Mouse (Mus musculus) kidney, embryonic 15.5 days (tissue): ENCODE data around the gene AI597479. TPM values are rescaled to one million over a fixed set of nuclear protein-coding genes. Genes with fewer than 3 reads are reported as not detected.

Experiments used
- ATAC-seq: fragments of 200-750 bp; cut with Nextera tagmentation; replicated peaks from 2 replicates; pipeline ENCODE4 v1.8.0; 2017; ENCODE audit warnings: moderate TSS enrichment; ENCODE audit not compliant: low FRiP score
- H3K27ac ChIP-seq: fragments of 300-500 bp; sonication (generic); 2 replicates; pipeline ENCODE4 v1.5.1; 2015; ENCODE audit warnings: mild to moderate bottlenecking, inconsistent platforms
- H3K27me3 ChIP-seq: fragments of 300-500 bp; sonication (generic); 2 replicates; pipeline ENCODE4 v1.6.1; 2015; ENCODE audit warnings: inconsistent platforms
- H3K36me3 ChIP-seq: fragments of 300-500 bp; sonication (generic); 2 replicates; pipeline ENCODE4 v1.6.1; 2015; ENCODE audit warnings: inconsistent platforms
- H3K4me1 ChIP-seq: fragments of 300-500 bp; sonication (generic); 2 replicates; pipeline ENCODE4 v1.6.1; 2015; ENCODE audit warnings: inconsistent platforms
- H3K4me2 ChIP-seq: fragments of 300-500 bp; sonication (generic); 2 replicates; pipeline ENCODE4 v1.6.1; 2015; ENCODE audit warnings: moderate library complexity, mild to moderate bottlenecking, inconsistent platforms
- H3K4me3 ChIP-seq: fragments of 300-500 bp; sonication (generic); replicated peaks from 2 replicates; pipeline ENCODE4 v1.5.1; 2015; ENCODE audit warnings: mild to moderate bottlenecking, inconsistent platforms
- H3K9ac ChIP-seq: fragments of 300-500 bp; sonication (generic); 2 replicates; pipeline ENCODE4 v1.6.1; 2015; ENCODE audit warnings: mild to moderate bottlenecking, inconsistent platforms
- H3K9me3 ChIP-seq: fragments of 300-500 bp; sonication (generic); replicated peaks from 2 replicates; pipeline ENCODE4 v1.6.1; 2016; ENCODE audit warnings: inconsistent platforms
- WGBS: fragments of 180-500 bp; shearing (Covaris S2); methylation state at CpG from one replicate; pipeline ENCODE4 v1.1.7; 2015; ENCODE audit warnings: mixed read lengths; 5-methylcytosine and 5-hydroxymethylcytosine counted together
- polyA plus RNA-seq: library from polyadenylated mRNA; unstranded; fragments of >200 nt; fragmentation: Nextera tagmentation; extraction: Ambion mirVana; gene quantifications from 2 replicates; pipeline ENCODE4 v1.2.1, GENCODE M21; 2015

AI597479 gene
- polyA plus RNA-seq, 1 experiment from 2014 or later: 31.0 TPM

DNA sequence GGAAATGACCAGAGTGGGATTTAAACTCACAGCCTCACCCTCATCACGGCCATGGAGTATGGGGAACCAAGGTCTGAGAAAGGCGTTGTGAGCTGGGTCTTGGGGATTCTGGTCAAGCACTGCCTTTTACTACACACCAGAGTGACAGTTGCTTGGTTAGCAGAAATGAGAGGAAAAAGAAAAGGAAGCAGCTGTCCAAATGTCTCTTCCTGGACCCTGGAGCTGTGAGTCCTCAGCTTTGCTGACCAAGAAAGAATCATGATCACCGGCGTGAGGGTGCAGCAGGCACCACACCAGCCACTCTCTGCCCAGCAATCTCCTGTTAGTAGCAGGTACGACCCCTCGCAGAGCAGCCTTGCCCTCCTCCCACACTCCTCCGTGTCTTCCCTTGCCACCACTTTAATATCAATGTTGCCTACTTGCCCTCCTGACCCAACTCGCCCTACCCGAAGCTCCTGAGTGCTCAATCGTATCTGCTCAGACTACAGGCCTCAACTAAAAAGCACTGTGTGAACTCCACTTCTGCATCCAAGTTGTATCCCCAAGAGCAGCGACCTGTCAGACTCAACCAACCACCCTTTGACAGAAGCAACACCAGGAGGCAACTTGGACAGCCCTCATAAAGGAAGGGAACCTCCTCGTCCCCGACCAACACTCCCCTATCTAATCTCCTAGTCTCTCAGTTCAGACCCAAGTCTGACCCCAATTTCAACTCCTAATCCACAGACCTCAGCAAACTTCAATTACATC, 7.0 kb upstream of the AI597479 start:
- peak overlapping the region; percentile 88 for H3K4me2 ChIP-seq
- ATAC-seq: no peak
- no peaks in the 10 kb centered on the region for H3K9me3 ChIP-seq
- 35% methylated on average over 13 of the region's 13 CpGs for WGBS
- H3K27ac ChIP-seq: peak overlapping the region; percentile 83
- peaks cover 7% of the 10 kb centered on the region; the same call in 1 of the 2 replicates for H3K36me3 ChIP-seq
- H3K4me1 ChIP-seq: peaks cover 20% of the 10 kb centered on the region
- H3K4me3 ChIP-seq: peak overlapping the region; percentile 80
- H3K9ac ChIP-seq: peak overlapping the region; percentile 85; the same call in 1 of the 2 replicates
- no peaks in the 10 kb centered on the region for H3K27me3 ChIP-seq

DNA sequence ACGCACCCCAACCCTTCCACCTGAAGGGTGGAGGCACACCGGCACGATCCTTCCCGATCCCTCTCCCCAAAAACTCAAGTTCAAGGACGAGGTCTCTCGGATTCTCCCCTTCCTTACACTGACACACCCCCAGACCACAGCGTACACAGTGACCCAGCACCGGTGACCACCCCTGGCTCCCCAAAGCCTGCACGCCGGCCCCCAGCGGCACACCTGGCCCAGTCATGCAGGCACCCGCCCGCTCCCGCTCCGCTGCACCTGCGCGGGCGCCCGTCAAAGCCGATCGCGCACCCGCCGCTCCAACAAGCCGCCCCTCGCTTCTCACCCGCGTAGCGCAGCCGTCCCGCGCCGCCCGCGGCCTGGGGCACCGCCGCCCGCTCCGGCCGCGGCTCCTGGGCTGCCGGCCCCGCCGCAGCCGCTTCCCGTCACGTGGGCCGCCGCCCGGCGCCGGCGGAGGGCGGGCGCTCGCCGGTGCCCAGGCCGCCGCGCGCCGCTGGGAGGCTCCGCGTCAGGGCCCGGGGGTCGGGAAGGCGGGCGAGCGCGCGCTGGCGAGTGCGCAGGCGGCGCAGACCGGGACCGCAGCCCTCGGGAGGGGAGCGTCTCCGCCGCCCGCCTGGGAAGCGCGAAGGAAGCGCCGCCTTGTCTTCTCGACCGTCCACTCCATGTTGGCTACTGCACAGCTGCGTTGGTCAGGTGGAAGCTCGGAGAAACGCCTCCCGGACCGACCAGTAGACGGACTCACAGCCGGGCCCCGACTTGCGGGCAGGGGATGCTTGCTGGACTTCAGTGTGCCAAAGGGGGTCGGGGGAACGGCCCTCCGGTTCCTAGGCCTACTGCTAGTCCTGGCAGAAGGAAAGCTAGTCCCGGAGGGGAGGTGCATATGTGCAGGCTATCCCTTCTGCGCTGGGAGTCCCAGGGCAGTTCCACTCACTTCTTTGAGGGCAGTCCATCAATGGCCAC, 6.2 kb upstream of the AI597479 start:
- WGBS: under 1% methylated on average over 102 of the region's 102 CpGs

DNA sequence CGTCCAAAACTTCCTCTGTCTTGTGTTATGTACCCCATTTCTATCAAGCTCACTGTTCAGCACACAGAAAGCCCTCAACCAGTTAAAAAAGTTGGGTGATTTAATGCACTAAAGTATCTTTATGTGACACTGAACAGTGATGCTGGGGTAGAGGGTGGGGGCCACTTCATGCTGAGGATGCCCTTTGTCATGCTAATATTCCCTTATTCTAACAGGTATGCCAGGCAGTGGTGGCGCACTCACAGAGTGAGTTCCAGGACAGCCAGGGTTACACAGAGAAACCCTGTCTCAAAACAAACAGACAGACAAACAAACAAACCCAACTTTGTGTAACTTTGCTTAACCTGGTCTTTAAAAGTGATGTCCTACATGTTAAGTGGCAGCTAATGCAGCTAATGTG, 4.3 kb upstream of the AI597479 start:
- Histone ChIP-seq H3K27me3 (no peaks in the 10 kb centered on the region), H3K27ac (no peak overlapping the region), H3K4me2 (no peak overlapping the region), H3K4me1 (peaks cover 23% of the 10 kb centered on the region), H3K9me3 (no peaks in the 10 kb centered on the region), H3K9ac (no peak overlapping the region), H3K4me3 (no peak overlapping the region), H3K36me3 (peaks cover 7% of the 10 kb centered on the region; the same call in 1 of the 2 replicates)
- ATAC-seq: no peak
- WGBS: 88% methylated on average over 2 of the region's 2 CpGs

More for the DNA sequence above, 6.2 kb upstream of the AI597479 start:
- Histone ChIP-seq H3K4me3 (peak overlapping the region; percentile 80), H3K27me3 (no peaks in the 10 kb centered on the region), H3K27ac (peak overlapping the region; percentile 83), H3K4me1 (peaks cover 21% of the 10 kb centered on the region), H3K9me3 (no peaks in the 10 kb centered on the region), H3K9ac (peak overlapping the region; percentile 85), H3K36me3 (peaks cover 7% of the 10 kb centered on the region; the same call in 1 of the 2 replicates), H3K4me2 (peak overlapping the region; percentile 88)
- peak; percentile 91 for ATAC-seq

DNA sequence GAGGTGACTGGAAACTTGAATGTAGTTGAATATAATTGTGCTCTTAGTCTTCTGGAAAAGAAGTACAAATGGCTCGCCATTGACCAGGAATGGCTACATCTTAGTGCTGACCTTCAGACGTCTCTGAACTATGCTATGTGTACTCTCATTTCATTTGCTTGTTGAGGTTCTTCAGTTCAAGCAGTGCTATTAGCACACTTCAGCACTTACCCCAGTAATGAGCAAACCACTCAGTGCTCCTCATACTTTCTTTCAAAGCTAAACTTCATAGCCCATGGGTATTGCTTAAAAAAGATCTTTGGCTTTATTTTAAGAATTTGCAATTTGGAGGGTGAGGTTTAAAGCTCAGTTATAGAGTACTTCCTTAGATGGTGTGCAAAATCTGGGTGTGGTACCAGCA, 10.2 kb downstream of the AI597479 start:
- no peaks in the 10 kb centered on the region for H3K27me3 ChIP-seq
- peaks cover 6% of the 10 kb centered on the region; the same call in 1 of the 2 replicates for H3K9me3 ChIP-seq
- H3K4me1 ChIP-seq: no peaks in the 10 kb centered on the region
- peaks cover 80% of the 10 kb centered on the region for H3K36me3 ChIP-seq
- ATAC-seq: no peak
- no peak overlapping the region for H3K4me2 ChIP-seq
- no peak overlapping the region for H3K4me3 ChIP-seq
- no peak overlapping the region for H3K27ac ChIP-seq
- H3K9ac ChIP-seq: no peak overlapping the region
- 83% methylated on average over 2 of the region's 2 CpGs for WGBS

DNA sequence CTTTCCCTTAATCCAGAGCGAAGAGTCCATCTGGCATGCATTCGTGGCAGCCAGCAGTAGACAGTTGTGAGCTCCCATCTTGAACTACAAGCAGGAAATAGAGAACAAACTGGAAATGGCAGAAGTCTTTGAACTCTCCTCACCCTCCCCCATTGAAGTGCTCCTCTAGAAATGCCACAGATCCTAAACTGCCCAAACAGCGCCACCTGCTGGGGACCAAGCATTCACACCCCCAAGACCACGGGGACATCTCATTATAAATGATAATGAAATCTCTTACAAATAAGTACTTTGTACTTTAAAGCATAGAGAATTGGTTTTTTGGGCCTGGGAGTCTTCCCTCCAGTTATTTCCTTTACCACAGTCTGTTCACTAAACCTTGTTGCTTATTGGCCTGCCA, 12.0 kb downstream of the AI597479 start:
- Histone ChIP-seq H3K36me3 (peaks cover 88% of the 10 kb centered on the region), H3K4me2 (no peak overlapping the region), H3K4me1 (no peaks in the 10 kb centered on the region), H3K27me3 (no peaks in the 10 kb centered on the region), H3K9ac (no peak overlapping the region), H3K4me3 (no peak overlapping the region), H3K9me3 (peaks cover 1% of the 10 kb centered on the region; the same call in 1 of the 2 replicates), H3K27ac (no peak overlapping the region)
- no peak for ATAC-seq
- WGBS: 61% methylated on average over 4 of the region's 4 CpGs

DNA sequence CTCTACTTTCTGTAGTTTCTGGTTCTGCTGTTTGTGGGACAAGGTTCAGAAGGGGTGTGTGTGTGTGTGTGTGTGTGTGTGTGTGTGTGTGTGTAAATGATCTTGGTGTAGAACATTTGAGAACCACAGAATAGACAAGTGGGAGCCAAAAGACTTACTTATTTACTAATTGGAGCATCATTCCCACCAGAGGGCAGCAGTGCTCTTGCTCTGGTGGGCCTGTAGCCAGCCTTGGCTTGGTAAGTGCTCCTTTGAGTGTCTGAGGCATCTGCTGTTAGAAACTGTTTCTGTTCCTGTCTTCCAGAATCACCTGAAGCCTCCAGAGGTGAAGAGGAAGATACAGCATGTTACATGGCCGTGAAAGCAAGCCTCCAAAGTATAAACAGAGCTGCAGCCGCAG, 14.4 kb downstream of the AI597479 start:
- Histone ChIP-seq H3K27me3 (no peaks in the 10 kb centered on the region), H3K4me3 (no peak overlapping the region), H3K9me3 (no peaks in the 10 kb centered on the region), H3K9ac (no peak overlapping the region), H3K36me3 (peaks cover 87% of the 10 kb centered on the region), H3K4me2 (no peak overlapping the region), H3K27ac (no peak overlapping the region), H3K4me1 (no peaks in the 10 kb centered on the region)
- WGBS: 84% methylated on average over 2 of the region's 2 CpGs
- ATAC-seq: no peak

DNA sequence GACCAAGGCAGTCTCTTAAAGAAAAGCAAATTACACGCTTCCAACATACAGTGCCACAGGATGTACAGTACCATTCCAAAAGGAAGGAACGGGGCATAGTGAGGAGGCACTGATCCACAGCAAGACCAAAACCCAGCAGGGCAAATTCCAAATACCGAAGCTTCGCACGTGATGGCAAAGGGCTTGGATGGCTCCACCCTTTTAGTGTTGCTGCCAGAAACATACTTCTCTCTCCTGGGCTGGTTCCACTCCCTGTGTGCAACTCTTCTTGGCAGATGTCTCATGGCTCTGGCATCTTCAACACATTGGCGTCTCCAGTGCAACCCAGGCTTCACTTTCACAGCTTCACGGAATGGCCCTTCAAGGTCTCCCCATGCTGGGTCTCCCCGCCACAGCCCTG, 18.9 kb downstream of the AI597479 start:
- ATAC-seq: no peak
- H3K27me3 ChIP-seq: no peaks in the 10 kb centered on the region
- H3K4me3 ChIP-seq: no peak overlapping the region
- H3K4me1 ChIP-seq: no peaks in the 10 kb centered on the region
- no peak overlapping the region for H3K27ac ChIP-seq
- H3K4me2 ChIP-seq: no peak overlapping the region
- no peaks in the 10 kb centered on the region for H3K9me3 ChIP-seq
- no peak overlapping the region for H3K9ac ChIP-seq
- 97% methylated on average over 8 of the region's 8 CpGs for WGBS
- peaks cover 78% of the 10 kb centered on the region for H3K36me3 ChIP-seq

DNA sequence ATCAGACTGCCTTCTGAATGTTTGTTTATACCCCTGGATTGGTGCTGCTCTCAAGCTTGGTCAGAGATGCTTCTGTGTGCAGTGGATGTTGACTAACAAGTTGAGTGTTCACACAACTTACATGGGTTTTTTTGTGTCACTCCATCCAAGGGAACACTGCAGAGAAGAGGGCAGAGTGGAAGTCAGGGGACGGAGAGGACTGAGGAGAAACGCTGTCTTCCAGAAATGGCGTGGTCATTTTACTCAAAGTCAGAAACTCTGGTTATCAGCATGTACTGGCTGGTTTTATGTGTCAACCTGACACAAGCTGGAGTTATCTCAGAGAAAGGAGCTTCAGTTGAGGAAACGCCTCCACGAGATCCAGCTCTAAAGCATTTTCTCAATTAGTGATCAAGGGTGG, 22.4 kb downstream of the AI597479 start:
- no peak for ATAC-seq
- Histone ChIP-seq H3K9ac (no peak overlapping the region), H3K27me3 (no peaks in the 10 kb centered on the region), H3K4me2 (no peak overlapping the region), H3K4me3 (no peak overlapping the region), H3K9me3 (no peaks in the 10 kb centered on the region), H3K4me1 (no peaks in the 10 kb centered on the region), H3K36me3 (peaks cover 76% of the 10 kb centered on the region), H3K27ac (no peak overlapping the region)
- WGBS: 96% methylated on average over 5 of the region's 5 CpGs

DNA sequence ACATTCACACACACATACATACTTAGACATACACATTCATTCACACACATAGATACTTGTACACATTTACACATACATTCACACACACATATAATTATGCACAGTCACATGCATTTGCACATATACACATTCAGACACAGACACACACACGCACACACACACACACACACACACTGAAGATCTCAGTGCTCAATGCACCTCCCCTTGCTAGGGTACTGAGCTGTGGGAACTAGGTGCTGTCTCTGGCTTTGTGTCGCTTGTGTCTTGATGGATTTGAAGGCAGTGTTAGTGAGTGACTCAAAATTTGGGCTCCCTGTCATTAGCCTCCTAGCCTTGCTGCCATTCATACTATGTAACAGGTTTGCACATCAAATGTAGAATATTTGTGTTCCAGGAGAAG, 24.1 kb downstream of the AI597479 start:
- 92% methylated on average over 2 of the region's 2 CpGs for whole genome bisulfite sequencing
- no peaks in the 10 kb centered on the region for H3K4me1 ChIP-seq
- no peak overlapping the region for H3K4me3 ChIP-seq
- H3K27ac ChIP-seq: no peak overlapping the region
- H3K9me3 ChIP-seq: no peaks in the 10 kb centered on the region
- H3K4me2 ChIP-seq: no peak overlapping the region
- H3K36me3 ChIP-seq: peaks cover 74% of the 10 kb centered on the region
- no peak overlapping the region for H3K9ac ChIP-seq
- no peaks in the 10 kb centered on the region for H3K27me3 ChIP-seq
- ATAC-seq: no peak

DNA sequence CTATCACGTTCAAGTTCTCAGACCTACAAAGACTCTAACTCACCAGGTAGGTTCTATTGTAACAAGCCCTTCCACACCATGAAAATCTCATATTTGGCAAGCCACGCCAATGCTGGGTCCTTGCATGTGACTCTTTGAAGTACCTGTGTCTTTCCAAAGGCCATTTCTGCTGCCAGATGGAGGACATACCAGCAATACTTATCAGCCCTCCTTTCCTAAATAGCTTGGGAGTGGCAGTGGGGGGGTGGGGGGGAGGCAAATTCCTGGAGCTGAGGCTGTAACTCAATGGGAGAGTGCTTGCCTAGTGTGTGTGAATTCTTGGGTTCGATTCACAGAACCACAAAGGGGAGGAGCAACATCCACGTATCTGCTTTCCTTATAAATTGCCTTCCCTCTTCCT, 26.2 kb downstream of the AI597479 start:
- no peak for ATAC-seq
- H3K36me3 ChIP-seq: peaks cover 78% of the 10 kb centered on the region
- no peak overlapping the region for H3K9ac ChIP-seq

DNA sequence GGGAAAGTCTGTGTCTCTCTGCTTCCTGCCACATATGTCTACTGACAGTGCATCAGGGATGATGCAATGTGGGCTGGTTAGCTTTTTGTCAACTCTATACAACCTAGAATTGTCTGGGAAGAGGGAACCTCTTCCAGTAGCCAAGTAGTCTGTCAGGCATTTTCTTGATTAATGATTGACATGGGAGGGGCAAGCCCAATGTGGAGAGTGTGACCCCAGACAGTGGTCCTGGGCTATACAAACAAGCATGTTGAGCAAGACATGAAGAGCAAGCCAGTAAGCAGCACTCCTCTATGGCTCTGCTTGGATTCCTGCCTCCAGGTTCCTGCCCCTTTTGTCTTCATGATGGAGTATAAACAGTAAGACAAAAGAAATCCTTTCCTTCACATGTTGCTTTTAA, 28.7 kb downstream of the AI597479 start:
- H3K27me3 ChIP-seq: no peaks in the 10 kb centered on the region
- H3K4me1 ChIP-seq: no peaks in the 10 kb centered on the region
- no peak overlapping the region for H3K4me3 ChIP-seq
- no peak for ATAC-seq
- H3K9ac ChIP-seq: no peak overlapping the region
- H3K27ac ChIP-seq: no peak overlapping the region
- H3K4me2 ChIP-seq: no peak overlapping the region
- peaks cover 76% of the 10 kb centered on the region for H3K36me3 ChIP-seq
- H3K9me3 ChIP-seq: no peaks in the 10 kb centered on the region

More for the DNA sequence above, 26.2 kb downstream of the AI597479 start:
- Histone ChIP-seq H3K4me1 (no peaks in the 10 kb centered on the region), H3K9me3 (no peaks in the 10 kb centered on the region), H3K4me2 (no peak overlapping the region), H3K27me3 (no peaks in the 10 kb centered on the region), H3K27ac (no peak overlapping the region), H3K4me3 (no peak overlapping the region)
- WGBS: 77% methylated on average over 4 of the region's 4 CpGs
